Mouse (Mus musculus): ENCODE data around the gene Speg.

- no peak for TF ChIP-seq CTCF (IDR thresholded peaks at IDR 0.05; ENCODE audit: low read depth, low read length)
- TF ChIP-seq EP300 (IDR thresholded peaks at IDR 0.05; ENCODE audit: insufficient read depth, low read depth, low read length) = no peak
These were observed at the start of gene Speg for GRCm38 (mm10) chr1:75374950-75375936.

Measured in ES-Bruce4 (cell line).